Mouse (Mus musculus) ES-Bruce4 (cell line): ENCODE measurements around the gene Vat1l. TPM values are rescaled to one million over a fixed set of nuclear protein-coding genes. Genes with fewer than 3 reads are reported as not detected.

ENCODE experiments used
- H3K27ac ChIP-seq: 2 replicates; pipeline ENCODE4 v1.5.1; 2012; ENCODE audit warnings: low read length, inconsistent platforms; ENCODE audit not compliant: insufficient read depth
- H3K27me3 ChIP-seq: 2 replicates; pipeline ENCODE4 v1.6.1; 2012; ENCODE audit warnings: mild to moderate bottlenecking, low read length, inconsistent platforms; ENCODE audit not compliant: control insufficient read depth, poor library complexity, insufficient read depth, severe bottlenecking
- H3K36me3 ChIP-seq: 2 replicates; pipeline ENCODE4 v1.6.1; 2012; ENCODE audit warnings: inconsistent platforms, mild to moderate bottlenecking, low read length, moderate library complexity; ENCODE audit not compliant: control insufficient read depth, poor library complexity, insufficient read depth, severe bottlenecking
- H3K4me1 ChIP-seq: one replicate; pipeline ENCODE4 v1.8.1; 2011; ENCODE audit warnings: low read length; ENCODE audit not compliant: control insufficient read depth, insufficient read depth
- H3K4me3 ChIP-seq: 2 replicates; pipeline ENCODE4 v1.5.1; 2011; ENCODE audit warnings: low read depth, mild to moderate bottlenecking, low read length
- H3K9ac ChIP-seq: 2 replicates; pipeline ENCODE4 v1.6.1; 2012; ENCODE audit warnings: low read depth, mild to moderate bottlenecking, inconsistent platforms; ENCODE audit not compliant: poor library complexity, severe bottlenecking
- H3K9me3 ChIP-seq: replicated peaks from 2 replicates; pipeline ENCODE4 v1.6.1; 2012; ENCODE audit warnings: mild to moderate bottlenecking, low read length, inconsistent platforms; ENCODE audit not compliant: control insufficient read depth, poor library complexity, insufficient read depth, severe bottlenecking
- CTCF ChIP-seq: IDR thresholded peaks from one replicate; pipeline ENCODE4 v1.8.1; 2011; ENCODE audit warnings: low read depth, low read length
- EP300 ChIP-seq: IDR thresholded peaks from 2 replicates; pipeline ENCODE4 v1.6.1; 2011; ENCODE audit warnings: low read depth, low read length; ENCODE audit not compliant: insufficient read depth
- POLR2A ChIP-seq: IDR thresholded peaks from one replicate; pipeline ENCODE4 v1.8.1; 2011; ENCODE audit warnings: low read length; ENCODE audit not compliant: insufficient read depth
- polyA plus RNA-seq: library from polyadenylated mRNA; stranded (reverse); fragments of >200 nt; gene quantifications from 2 replicates; pipeline ENCODE4 v1.2.4, GENCODE M21; 2011; ENCODE audit warnings: low read depth; ENCODE audit not compliant: missing spikeins, insufficient read depth, insufficient read length

Vat1l gene
- polyA plus RNA-seq, 1 experiment = 1.1 TPM

DNA sequence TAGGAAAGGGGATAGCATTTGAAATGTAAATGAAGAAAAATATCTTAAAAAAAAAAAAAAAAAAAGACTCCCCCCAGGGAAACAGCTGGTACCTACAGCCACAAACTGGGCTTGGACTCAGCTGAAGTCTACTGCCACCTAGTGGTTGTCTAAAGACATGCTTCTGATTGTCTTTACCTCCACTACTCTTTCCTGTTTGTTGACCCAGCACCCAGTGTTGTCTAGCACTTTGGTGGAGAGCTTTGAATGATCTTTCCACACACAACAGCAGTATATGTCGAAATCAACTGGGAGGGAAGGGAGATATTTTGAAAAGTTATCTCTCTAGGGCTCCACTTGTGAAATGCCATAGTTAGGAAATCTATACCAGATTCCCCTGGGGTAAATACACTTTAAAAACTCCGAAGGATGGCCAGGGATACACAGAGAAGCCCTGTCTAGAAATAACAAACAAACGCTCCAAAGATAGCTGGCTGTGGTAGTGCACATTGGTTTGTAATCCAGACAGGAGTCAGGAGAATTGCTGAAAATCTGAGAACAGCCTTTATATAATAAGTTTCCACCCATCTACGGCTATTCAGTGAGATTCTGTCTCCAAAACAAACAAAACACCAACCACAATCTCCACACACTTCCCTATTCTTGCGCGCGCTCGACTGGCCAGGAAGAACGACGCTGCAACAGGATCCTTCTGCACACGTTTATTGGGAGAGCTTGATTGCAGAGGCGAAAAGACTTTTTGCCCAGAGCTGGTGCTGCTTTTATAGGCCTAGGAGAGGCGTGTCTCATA lies 185.2 kb downstream of the Vat1l start:
- no peak overlapping the region for H3K9ac ChIP-seq
- H3K27me3 ChIP-seq = no peaks in the 10 kb centered on the region
- TF ChIP-seq POLR2A (no peak), CTCF (peak; percentile 6), EP300 (no peak)
- no peaks in the 10 kb centered on the region for H3K4me1 ChIP-seq
- 0 out of 2 replicates have a peak, but pooled peaks cover 3% of the 10 kb centered on the region for H3K9me3 ChIP-seq
- H3K36me3 ChIP-seq = no peaks in the 10 kb centered on the region
- no peak overlapping the region for H3K4me3 ChIP-seq
- H3K27ac ChIP-seq = no peak overlapping the region

DNA sequence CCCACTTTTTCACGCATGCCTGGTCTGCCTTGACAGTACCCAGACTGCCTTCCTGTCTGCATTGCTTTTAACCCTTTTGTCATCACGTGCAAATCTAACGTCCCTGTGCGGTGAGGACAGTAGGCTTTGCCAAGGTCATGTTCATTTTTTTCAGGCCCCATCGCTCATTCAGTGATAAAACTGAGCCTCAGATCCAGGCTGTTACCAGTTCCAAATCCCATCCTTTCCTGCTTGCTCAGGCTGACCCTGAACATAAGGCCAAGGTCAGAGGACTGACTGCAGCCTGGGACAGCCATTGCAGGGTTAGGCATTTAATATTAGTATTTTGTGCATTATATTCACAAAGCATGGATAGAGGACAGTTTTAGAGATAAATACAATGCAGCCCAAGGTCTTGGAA lies 192.9 kb downstream of the Vat1l start:
- Histone ChIP-seq H3K9ac (no peak overlapping the region), H3K4me1 (no peaks in the 10 kb centered on the region), H3K27me3 (no peaks in the 10 kb centered on the region), H3K4me3 (no peak overlapping the region), H3K36me3 (no peaks in the 10 kb centered on the region), H3K9me3 (no peaks in the 10 kb centered on the region; the same call in 1 of the 2 replicates), H3K27ac (no peak overlapping the region)
- TF ChIP-seq EP300 (no peak), CTCF (no peak), POLR2A (no peak)

DNA sequence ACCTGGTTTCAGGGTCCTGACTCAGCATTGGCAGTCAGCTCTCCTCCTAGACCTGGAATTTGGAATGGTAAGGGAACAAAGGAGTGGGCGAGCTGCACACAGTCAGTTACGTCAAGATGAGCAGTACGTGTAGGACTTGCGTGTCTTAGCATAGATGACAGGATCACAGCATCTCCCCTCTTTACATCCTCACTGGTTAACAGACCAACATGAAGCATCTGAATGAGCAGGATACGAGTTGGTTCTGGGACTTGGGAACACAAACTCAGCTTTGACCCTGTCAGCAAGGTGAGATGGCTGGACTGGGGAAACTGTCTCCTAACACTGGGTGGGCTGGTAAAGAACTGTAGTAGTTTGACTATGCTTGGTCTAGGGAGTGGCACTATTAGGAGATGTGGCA lies 193.9 kb downstream of the Vat1l start:
- Histone ChIP-seq H3K36me3 (no peaks in the 10 kb centered on the region), H3K9me3 (no peaks in the 10 kb centered on the region; the same call in 1 of the 2 replicates), H3K4me3 (no peak overlapping the region), H3K9ac (no peak overlapping the region), H3K27me3 (no peaks in the 10 kb centered on the region), H3K27ac (no peak overlapping the region), H3K4me1 (no peaks in the 10 kb centered on the region)
- TF ChIP-seq POLR2A (no peak), CTCF (no peak), EP300 (no peak)

DNA sequence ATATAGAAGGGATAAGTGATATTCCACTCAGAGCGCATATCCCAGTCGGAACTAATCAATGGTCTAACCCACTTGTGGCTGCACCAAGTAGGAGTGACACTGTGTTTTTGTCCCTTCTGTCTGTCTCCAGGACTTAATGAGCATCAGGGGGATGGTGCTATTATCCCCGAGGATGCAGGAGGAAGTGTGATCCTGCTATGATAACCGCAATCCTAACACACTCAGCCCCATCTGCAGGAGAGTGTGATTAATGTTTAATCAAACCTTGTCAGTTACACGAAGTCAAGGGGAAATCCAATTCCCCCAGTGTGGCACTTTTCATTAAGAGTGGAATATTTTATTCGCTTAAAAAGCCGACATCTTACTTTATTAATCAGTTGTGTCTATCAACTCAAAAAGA lies 196.3 kb downstream of the Vat1l start:
- Histone ChIP-seq H3K4me1 (no peaks in the 10 kb centered on the region), H3K4me3 (no peak overlapping the region), H3K27ac (no peak overlapping the region), H3K27me3 (no peaks in the 10 kb centered on the region), H3K9me3 (no peaks in the 10 kb centered on the region; the same call in 1 of the 2 replicates), H3K36me3 (no peaks in the 10 kb centered on the region), H3K9ac (no peak overlapping the region)
- TF ChIP-seq CTCF (no peak), EP300 (no peak), POLR2A (no peak)

DNA sequence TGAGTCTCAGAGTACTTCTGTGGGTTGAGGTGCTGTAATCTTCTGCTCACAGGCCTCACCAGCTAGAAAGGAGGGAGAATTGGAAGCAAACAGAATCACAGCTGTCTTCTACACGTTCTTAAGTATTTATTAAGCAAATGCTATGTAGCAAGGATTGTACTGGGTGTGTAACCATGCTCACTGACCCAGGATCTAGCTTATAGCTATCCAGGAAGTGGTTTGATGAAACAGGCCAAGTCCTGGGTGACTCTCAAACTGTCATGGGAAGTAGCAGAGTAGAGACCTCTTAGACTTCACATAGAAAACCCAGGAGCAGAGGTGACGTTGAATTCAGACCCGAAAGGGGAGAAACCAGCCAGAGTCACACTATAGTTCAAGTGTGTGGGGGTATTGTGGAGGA lies 206.0 kb downstream of the Vat1l start:
- Histone ChIP-seq H3K4me1 (no peaks in the 10 kb centered on the region), H3K9me3 (peaks cover 7% of the 10 kb centered on the region; the same call in 1 of the 2 replicates), H3K27ac (no peak overlapping the region), H3K27me3 (no peaks in the 10 kb centered on the region), H3K9ac (no peak overlapping the region), H3K4me3 (no peak overlapping the region), H3K36me3 (no peaks in the 10 kb centered on the region)
- TF ChIP-seq EP300 (no peak), CTCF (no peak), POLR2A (no peak)

DNA sequence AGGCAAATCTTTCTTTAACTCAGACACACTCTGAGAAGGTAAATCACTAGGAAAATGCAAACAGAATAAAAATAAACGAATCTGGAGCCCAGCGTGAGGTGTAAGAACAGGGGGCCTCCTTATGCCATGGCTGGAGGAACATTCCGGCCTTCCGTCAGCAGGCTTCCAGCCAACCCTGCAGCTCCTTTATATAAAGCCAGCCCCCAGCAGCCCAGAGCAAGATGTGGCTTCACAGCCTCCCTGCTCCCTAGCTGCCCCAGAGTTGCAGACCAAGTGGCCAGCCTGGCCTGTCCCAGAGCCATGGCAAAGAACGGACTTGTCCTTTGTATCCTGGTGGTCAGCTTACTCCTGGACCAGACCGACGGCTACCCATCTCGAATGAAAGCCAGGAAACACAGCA lies 212.4 kb downstream of the Vat1l start, which contains the start of gene Clec3a:
Clec3a (plus strand) TSS at position 301 of the 400 bp plus-strand sequence.
- no peaks in the 10 kb centered on the region for H3K36me3 ChIP-seq
- H3K9me3 ChIP-seq = peaks cover 5% of the 10 kb centered on the region; the same call in 1 of the 2 replicates
- H3K4me1 ChIP-seq = no peaks in the 10 kb centered on the region
- H3K9ac ChIP-seq = no peak within 1 kb of the TSS
- no peak for TF ChIP-seq CTCF
- no peak within 1 kb of the TSS for H3K27ac ChIP-seq
- H3K4me3 ChIP-seq = no peak within 1 kb of the TSS
- H3K27me3 ChIP-seq = no peaks in the 10 kb centered on the region
